Mouse (Mus musculus) hindbrain, embryonic 13.5 days (tissue): ENCODE data around the gene Nr2f1. TPM values are rescaled to one million over a fixed set of nuclear protein-coding genes. Genes with fewer than 3 reads are reported as not detected.

Experiments used
- ATAC-seq: fragments of 200-750 bp; cut with Nextera tagmentation; 2 replicates; pipeline ENCODE4 v1.8.0; 2017; ENCODE audit warnings: moderate TSS enrichment; ENCODE audit not compliant: low FRiP score
- H3K27ac ChIP-seq: fragments of 300-500 bp; sonication (generic); 2 replicates; pipeline ENCODE4 v1.5.1; 2015; ENCODE audit warnings: inconsistent platforms, mild to moderate bottlenecking, moderate library complexity
- H3K27me3 ChIP-seq: fragments of 300-500 bp; sonication (generic); 2 replicates; pipeline ENCODE4 v1.6.1; 2015; ENCODE audit warnings: mild to moderate bottlenecking, inconsistent platforms
- H3K36me3 ChIP-seq: fragments of 300-500 bp; sonication (generic); 2 replicates; pipeline ENCODE4 v1.6.1; 2015; ENCODE audit warnings: mild to moderate bottlenecking, inconsistent platforms
- H3K4me1 ChIP-seq: fragments of 300-500 bp; sonication (generic); replicated peaks from 2 replicates; pipeline ENCODE4 v1.6.1; 2015; ENCODE audit warnings: inconsistent platforms
- H3K4me2 ChIP-seq: fragments of 300-500 bp; sonication (generic); 2 replicates; pipeline ENCODE4 v1.6.1; 2015; ENCODE audit warnings: inconsistent platforms, mild to moderate bottlenecking, moderate library complexity
- H3K4me3 ChIP-seq: fragments of 300-500 bp; sonication (generic); 2 replicates; pipeline ENCODE4 v1.5.1; 2015; ENCODE audit warnings: mild to moderate bottlenecking, inconsistent platforms
- H3K9ac ChIP-seq: fragments of 300-500 bp; sonication (generic); 2 replicates; pipeline ENCODE4 v1.6.1; 2015; ENCODE audit warnings: mild to moderate bottlenecking, inconsistent platforms
- H3K9me3 ChIP-seq: fragments of 300-500 bp; sonication (generic); 2 replicates; pipeline ENCODE4 v1.6.1; 2016; ENCODE audit warnings: inconsistent platforms
- WGBS: fragments of 180-500 bp; shearing (Covaris S2); methylation state at CpG from one replicate; pipeline ENCODE4 v1.1.7; 2015; 5-methylcytosine and 5-hydroxymethylcytosine counted together
- polyA plus RNA-seq: library from polyadenylated mRNA; unstranded; fragments of >200 nt; fragmentation: Nextera tagmentation; extraction: Ambion mirVana; gene quantifications from 2 replicates; pipeline ENCODE4 v1.2.1, GENCODE M21; 2015

Gene Nr2f1
- polyA plus RNA-seq, 1 experiment from 2014 or later, result 71.3 TPM

DNA sequence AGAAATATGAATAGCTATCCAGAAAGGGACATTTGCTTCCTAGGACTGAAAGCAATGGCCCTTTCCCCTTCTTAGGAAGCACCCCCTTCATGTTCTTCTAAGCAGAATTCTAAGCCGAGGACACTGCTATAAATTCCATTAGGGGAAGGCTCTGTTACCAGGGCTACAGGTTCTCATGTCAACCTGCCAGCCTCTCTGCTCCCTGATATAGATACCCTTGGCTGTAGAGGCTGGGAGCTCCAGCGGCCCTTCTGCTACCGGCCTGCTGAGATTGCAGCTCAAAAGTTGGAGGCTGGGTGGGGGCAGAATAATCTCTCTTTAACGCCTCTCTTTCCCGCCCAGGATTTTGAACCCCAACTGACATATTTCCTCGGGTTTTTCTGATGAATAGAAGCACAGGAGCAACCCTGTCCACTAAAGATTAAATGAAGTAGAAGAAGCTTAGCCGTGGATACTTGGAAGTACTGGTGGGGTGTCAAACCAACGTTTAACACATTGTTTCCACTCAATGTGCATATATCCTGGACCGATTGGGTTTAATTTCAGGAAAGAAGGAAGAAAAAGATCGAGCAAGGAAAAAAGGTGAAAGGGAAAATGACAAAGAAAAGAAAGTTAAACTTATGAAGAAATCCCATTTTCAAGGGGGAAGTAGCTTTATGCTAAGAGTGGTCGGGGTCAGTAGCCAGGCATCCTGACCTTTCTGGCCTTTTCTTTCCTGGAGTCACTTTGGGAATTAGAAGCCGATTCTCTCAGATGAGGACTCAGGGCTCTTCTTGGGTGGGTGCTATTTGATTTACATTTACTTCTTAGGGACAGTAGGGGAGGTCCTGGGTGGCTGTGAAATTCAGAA, 8.5 kb upstream of the Nr2f1 start:
- H3K27me3 ChIP-seq, result 0 out of 2 replicates have a peak, but pooled peaks cover 5% of the 10 kb centered on the region
- H3K9me3 ChIP-seq, result no peaks in the 10 kb centered on the region
- H3K4me1 ChIP-seq, result peaks cover 75% of the 10 kb centered on the region
- ATAC-seq, result no peak
- peak overlapping the region; percentile 92 for H3K4me2 ChIP-seq
- peak overlapping the region; percentile 79 for H3K9ac ChIP-seq
- no peak overlapping the region for H3K4me3 ChIP-seq
- no peaks in the 10 kb centered on the region for H3K36me3 ChIP-seq
- peak overlapping the region; percentile 84 for H3K27ac ChIP-seq
- 6% methylated on average over 12 of the region's 12 CpGs for WGBS

DNA sequence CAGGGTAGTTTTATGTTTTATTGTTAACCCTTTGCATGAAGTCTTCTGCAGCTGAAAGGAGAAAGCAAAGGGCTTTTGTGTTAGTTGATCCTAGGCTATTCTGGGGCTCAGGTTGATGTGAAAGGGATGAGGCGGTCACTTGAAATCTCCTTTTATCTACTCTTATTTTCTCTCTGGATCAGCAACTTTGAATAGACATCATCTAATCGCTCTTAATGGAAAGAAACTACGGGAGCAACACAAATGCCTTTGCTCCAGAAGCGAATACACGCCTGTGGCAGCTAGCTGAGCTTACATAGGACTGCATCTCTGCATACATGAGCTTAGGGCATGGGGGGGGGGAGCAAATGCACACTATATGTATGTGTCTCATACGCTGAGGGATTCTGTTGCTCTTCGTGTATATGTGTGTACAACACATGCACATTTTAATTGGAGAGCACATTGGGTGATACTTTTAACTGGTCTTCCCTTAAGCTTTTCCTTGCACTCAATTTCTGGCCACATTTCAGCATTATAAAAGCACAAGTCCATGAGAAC, 7.4 kb upstream of the Nr2f1 start:
- WGBS, result 19% methylated on average over 7 of the region's 7 CpGs
- Histone ChIP-seq H3K36me3 (no peaks in the 10 kb centered on the region), H3K4me3 (peak overlapping the region; percentile 2; the same call in 1 of the 2 replicates), H3K4me2 (peak overlapping the region; percentile 92), H3K9me3 (no peaks in the 10 kb centered on the region), H3K9ac (peak overlapping the region; percentile 61), H3K4me1 (peaks cover 73% of the 10 kb centered on the region), H3K27me3 (0 out of 2 replicates have a peak, but pooled peaks cover 3% of the 10 kb centered on the region), H3K27ac (peak overlapping the region; percentile 69)
- ATAC-seq, result no peak

DNA sequence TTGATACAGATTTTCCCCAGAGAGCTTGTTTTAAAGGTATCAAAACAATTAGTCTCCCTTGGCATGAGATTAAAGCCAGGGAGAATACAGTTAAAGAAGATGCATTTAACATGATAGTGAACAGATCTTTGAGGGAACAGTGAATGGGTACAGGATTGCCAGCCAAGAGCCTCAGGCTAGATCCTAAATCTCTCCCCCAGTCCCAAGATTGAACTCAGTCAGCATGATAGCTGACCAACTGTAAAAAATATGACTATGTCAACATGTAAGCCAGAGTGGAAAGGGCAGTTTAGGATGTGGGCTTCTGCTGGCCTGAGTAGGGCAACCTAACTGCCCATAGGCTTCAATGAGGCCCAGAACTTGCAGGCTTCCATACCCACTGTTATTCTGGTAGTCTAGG, 5.9 kb upstream of the Nr2f1 start:
- Histone ChIP-seq H3K9me3 (no peaks in the 10 kb centered on the region), H3K27me3 (no peaks in the 10 kb centered on the region), H3K4me1 (peaks cover 59% of the 10 kb centered on the region), H3K36me3 (no peaks in the 10 kb centered on the region), H3K27ac (peak overlapping the region; percentile 44; the same call in 1 of the 2 replicates), H3K4me3 (no peak overlapping the region), H3K9ac (0 out of 2 replicates have a peak overlapping the region, but pooled peaks have one; percentile 43), H3K4me2 (peak overlapping the region; percentile 74)
- no peak for ATAC-seq

DNA sequence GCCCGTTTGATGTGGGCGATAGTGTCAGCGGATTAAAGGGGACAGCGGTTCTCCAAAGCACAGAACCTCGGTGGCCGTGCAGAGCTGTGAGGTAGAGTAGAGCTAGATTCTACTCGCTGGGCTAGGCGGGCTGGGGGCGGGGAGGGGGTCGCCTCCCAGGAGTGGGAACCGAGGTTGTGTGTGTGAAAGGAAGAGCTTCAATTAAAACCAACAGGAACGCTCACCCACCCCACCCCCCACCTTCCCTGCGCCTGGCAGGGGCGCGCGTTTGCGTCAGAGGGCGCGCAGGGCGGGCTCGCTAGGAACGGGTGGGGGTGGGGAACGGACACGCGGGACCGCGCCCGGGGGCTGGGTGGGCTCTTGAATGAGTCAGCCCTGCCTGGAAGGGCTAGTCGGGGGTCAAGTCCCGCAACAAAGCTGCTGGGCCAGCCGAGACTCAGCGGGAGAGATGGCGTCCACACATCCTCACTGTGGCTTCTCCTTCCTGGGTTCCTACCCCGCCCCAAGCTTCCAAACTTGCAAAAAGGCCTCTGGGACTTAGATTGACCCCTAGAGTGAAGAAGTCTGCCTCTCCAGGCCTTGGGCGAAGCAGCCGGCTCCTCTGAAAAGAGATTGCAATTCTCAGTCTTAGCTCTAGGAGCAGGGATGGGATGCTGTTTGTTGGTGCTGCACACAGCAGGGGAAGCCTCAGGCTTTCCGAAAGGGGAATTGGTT, 3.9 kb upstream of the Nr2f1 start:
- peak overlapping the region; percentile 68 for H3K4me3 ChIP-seq
- no peaks in the 10 kb centered on the region for H3K27me3 ChIP-seq
- H3K4me1 ChIP-seq, result peaks cover 40% of the 10 kb centered on the region
- peak overlapping the region; percentile 74 for H3K4me2 ChIP-seq
- H3K9me3 ChIP-seq, result no peaks in the 10 kb centered on the region
- H3K36me3 ChIP-seq, result no peaks in the 10 kb centered on the region
- ATAC-seq, result peak; percentile 57
- WGBS, result 1% methylated on average over 37 of the region's 37 CpGs
- peak overlapping the region; percentile 99 for H3K27ac ChIP-seq
- H3K9ac ChIP-seq, result peak overlapping the region; percentile 95

DNA sequence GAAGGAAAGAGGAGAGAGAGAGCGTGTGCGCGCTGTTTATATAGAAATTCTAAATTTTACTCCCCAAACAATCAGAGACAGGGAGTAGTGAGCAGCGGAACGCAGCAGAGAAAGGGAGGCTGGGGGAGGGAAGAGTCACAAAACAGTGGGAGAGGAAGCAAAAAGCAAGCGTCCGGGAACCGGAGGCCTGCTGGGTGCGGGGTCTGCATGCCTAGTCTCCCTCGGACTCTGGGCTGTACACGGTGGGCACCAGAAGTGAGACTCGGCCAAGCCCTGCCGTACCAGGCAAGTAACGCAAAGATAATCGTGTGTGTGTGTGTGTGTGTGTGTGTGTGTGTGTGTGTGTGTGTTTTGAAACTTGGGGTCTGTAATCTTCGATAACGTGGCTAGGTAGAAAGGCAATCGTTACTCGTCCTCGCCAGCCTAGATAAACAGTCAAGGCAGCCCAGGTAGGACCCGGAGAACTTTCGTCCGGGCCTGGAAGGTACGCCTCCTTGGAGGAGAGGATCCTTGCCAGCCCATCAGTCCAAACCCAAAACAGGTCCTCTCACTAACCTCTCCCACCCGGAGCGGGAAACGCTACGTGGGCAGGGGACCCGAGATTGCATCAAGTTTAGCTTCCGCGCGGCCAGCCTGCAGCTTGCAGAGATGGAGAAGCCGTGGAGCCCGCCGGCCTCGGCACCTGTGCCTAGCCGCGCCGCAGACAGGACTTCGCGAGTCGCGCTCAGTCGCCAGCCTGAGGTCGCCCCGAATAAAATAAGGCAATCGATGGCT, 3.2 kb upstream of the Nr2f1 start:
- no peaks in the 10 kb centered on the region for H3K27me3 ChIP-seq
- ATAC-seq, result peak; percentile 3
- peak overlapping the region; percentile 99 for H3K27ac ChIP-seq
- H3K4me1 ChIP-seq, result peaks cover 33% of the 10 kb centered on the region
- H3K9ac ChIP-seq, result peak overlapping the region; percentile 95
- no peaks in the 10 kb centered on the region for H3K36me3 ChIP-seq
- no peaks in the 10 kb centered on the region for H3K9me3 ChIP-seq
- H3K4me2 ChIP-seq, result peak overlapping the region; percentile 74
- under 1% methylated on average over 46 of the region's 47 CpGs for WGBS
- peak overlapping the region; percentile 68 for H3K4me3 ChIP-seq

DNA sequence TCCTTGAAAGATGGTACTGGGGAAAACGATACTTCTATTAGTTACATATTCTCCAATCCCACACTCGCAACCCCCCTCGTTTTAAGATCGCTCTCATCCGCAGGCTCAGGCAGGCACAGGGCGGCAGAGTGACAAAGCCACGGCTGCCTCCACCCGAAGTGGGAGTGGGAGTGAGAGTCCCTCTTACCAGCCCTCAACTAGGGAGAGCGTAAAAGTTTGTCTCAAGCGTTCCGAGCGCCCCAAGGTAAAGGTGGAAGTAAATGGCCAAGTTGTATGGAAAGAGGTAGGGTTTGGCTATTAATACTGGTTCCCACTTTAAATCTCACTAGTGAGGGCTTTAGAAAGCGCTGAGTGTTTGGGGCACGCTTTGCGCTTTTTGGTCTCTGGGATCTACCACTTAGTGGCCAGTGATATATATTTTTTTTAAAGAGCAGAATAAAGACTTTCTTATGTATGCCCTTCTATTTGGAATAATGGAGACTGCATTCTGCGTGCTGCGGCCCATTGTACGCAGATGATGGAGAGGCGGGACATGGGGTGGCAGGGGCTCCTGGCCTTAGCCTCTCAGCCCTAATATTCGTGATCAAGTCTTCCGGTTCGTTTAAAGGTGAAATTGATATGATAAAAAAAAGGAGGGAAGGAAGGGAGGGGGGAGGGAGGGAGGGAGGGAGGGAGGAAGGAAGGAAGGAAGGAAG, 2.5 kb upstream of the Nr2f1 start:
- H3K36me3 ChIP-seq, result no peaks in the 10 kb centered on the region
- peak overlapping the region; percentile 68 for H3K4me3 ChIP-seq
- H3K27me3 ChIP-seq, result no peaks in the 10 kb centered on the region
- peak overlapping the region; percentile 95 for H3K9ac ChIP-seq
- no peaks in the 10 kb centered on the region for H3K9me3 ChIP-seq
- H3K27ac ChIP-seq, result peak overlapping the region; percentile 99
- H3K4me2 ChIP-seq, result peak overlapping the region; percentile 74
- peak; percentile 26 for ATAC-seq
- under 1% methylated on average over 22 of the region's 22 CpGs for WGBS
- peaks cover 26% of the 10 kb centered on the region for H3K4me1 ChIP-seq

DNA sequence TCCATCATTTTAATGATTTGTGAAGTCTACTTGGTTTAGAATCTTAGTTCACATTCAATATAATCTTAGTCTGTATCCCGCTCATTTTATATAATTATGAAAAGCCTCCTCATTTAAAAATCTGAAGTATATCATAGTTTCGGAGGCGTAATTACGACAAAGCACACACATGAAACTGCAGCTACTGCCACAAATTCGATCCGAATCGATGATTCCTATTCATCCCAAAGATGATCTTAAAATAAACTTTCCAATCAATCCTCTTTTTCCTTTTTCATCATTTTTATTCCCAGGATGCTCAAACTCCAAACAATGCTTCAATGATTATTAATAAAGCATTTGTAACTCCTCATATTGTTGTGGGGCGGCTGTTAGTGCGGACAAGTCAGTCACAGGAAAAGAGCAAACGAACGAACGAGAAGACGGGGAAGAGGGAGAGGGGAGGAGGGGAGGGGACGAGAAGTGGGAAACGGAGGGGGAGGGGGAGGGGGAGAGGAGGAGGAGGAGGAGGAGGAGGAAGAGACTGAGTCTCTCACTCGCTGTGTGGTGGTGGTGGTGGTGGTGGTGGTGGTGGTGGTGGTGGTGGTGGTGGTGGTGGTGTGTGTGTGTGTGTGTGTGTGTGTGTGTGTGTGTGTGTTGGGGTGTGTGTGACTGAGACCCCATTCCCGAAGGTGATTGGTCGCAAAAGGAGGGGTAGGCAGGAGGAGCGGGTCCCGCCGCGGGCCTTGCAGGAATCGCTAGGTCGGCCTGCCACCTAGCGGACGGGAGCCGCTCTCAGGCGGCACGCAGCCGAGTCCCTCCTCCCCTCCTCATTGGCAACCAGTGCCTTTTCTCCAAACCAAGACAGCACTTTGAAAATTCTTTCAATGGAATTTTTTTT, 1.7 kb upstream of the Nr2f1 start:
- no peaks in the 10 kb centered on the region for H3K9me3 ChIP-seq
- peak overlapping the region; percentile 68 for H3K4me3 ChIP-seq
- no peaks in the 10 kb centered on the region for H3K27me3 ChIP-seq
- H3K36me3 ChIP-seq, result no peaks in the 10 kb centered on the region
- ATAC-seq, result peak; percentile 67
- peak overlapping the region; percentile 100 for H3K27ac ChIP-seq
- H3K9ac ChIP-seq, result peak overlapping the region; percentile 95
- H3K4me2 ChIP-seq, result peak overlapping the region; percentile 74
- under 1% methylated on average over 27 of the region's 30 CpGs for WGBS
- H3K4me1 ChIP-seq, result peaks cover 21% of the 10 kb centered on the region

DNA sequence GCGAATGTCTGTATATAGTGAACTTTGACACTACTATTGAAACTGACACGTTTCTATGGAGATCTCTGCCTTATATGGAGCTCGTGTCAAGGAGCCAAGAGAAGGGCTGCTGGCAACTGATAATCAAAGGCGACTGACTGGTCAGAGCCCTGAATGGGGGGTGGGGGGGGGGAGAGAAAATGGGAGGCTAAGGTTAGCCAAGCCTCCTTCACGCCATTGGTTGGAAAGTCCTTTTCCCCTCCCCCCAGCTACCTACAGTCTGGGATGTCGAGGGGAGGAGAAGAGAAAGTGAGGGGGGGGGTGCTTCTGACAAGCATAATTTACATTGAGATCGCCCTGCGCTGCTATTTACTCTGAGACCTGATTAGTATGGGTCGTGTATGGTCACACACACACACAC, 850 bp upstream of the Nr2f1 start:
- H3K9ac ChIP-seq, result peak overlapping the region; percentile 96
- peak; percentile 62 for ATAC-seq
- H3K4me2 ChIP-seq, result peak overlapping the region; percentile 74
- peaks cover under 1% of the 10 kb centered on the region; the same call in 1 of the 2 replicates for H3K36me3 ChIP-seq
- peak overlapping the region; percentile 100 for H3K27ac ChIP-seq
- H3K27me3 ChIP-seq, result no peaks in the 10 kb centered on the region
- peak overlapping the region; percentile 68 for H3K4me3 ChIP-seq
- WGBS, result 0% methylated on average over 8 of the region's 9 CpGs
- H3K4me1 ChIP-seq, result peaks cover 20% of the 10 kb centered on the region
- no peaks in the 10 kb centered on the region for H3K9me3 ChIP-seq

DNA sequence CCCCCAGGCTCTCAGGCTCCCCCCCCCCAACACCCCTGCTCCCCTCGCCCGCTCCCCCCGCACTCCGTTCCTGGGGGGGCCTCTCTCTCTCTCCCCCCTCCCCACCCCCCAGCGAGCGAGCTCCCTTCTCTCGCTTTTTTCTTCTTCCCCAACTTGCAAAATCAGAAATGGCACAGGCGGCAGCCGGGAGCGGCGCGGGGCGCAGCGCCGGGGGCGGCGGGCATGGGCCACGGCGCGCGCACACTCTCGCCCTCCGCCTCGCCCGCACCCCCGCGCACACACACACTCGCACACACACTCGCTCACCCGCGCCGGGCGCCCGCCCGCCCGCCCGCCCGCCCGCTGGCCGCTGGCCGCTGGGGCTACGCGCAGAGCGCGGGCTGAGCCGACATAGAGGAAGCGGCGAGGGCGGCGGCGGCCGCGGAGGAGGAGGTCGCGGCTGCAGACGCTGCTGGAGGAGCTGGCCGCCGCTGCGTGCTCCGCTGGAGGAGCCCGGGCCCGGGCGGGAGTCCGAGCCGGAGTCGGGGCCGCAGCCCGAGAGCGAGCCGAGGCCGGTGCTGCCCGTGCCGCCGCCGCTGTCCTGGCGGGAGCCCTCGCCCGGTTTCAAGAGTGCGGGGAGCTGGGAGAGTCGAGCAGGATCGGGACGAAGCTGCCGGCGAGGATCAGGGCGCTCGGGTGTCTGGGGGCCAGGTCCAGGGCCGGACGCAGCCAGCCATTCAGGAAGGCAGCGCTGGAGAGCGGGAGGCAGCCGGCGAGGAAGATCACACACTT, 501 bp downstream of the Nr2f1 start:
- H3K27me3 ChIP-seq, result no peaks in the 10 kb centered on the region
- WGBS, result under 1% methylated on average over 76 of the region's 92 CpGs
- peak overlapping the region; percentile 68 for H3K4me3 ChIP-seq
- H3K36me3 ChIP-seq, result peaks cover 8% of the 10 kb centered on the region
- H3K4me1 ChIP-seq, result peaks cover 13% of the 10 kb centered on the region
- H3K9me3 ChIP-seq, result no peaks in the 10 kb centered on the region
- ATAC-seq, result no peak
- H3K27ac ChIP-seq, result peak overlapping the region; percentile 100
- H3K9ac ChIP-seq, result peak overlapping the region; percentile 96
- peak overlapping the region; percentile 74 for H3K4me2 ChIP-seq

DNA sequence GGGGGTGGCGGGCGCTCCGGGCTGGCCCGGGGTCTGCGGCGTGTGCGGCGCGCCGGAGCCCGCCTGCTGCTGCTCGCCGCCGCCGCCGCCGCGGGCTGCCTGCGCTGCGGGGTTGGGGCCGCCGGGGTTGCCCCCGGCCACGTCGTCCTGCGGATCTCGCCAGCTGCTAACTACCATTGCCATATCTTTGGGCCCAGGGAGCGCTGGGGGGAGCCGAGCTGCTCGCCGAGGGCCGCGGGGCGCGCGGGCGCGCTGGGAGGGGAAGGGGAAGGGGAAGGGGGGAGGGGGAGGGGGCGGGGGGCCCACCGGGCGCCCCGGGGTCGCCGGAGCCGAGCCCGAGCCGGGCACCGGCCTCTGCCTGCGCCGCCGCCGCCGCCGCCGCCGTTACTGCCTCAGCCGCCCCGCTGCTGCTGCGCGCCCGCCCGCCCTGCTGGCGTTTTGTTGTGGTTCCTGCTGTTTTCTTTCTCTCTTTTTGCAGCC, 1.1 kb downstream of the Nr2f1 start:
- H3K27ac ChIP-seq, result peak overlapping the region; percentile 100
- no peaks in the 10 kb centered on the region for H3K9me3 ChIP-seq
- peaks cover 8% of the 10 kb centered on the region for H3K36me3 ChIP-seq
- peak overlapping the region; percentile 68 for H3K4me3 ChIP-seq
- H3K27me3 ChIP-seq, result no peaks in the 10 kb centered on the region
- peak overlapping the region; percentile 74 for H3K4me2 ChIP-seq
- no peak for ATAC-seq
- peaks cover 10% of the 10 kb centered on the region for H3K4me1 ChIP-seq
- 1% methylated on average over 33 of the region's 63 CpGs for WGBS
- H3K9ac ChIP-seq, result peak overlapping the region; percentile 96
